Mouse (Mus musculus): Measurements from ENCODE around the gene Ces2g. TPM values are rescaled to one million over a fixed set of nuclear protein-coding genes. Genes with fewer than 3 reads are reported as not detected.

The Ces2g gene
- polyA plus RNA-seq, 1 experiment from 2014 or later, result not detected

DNA sequence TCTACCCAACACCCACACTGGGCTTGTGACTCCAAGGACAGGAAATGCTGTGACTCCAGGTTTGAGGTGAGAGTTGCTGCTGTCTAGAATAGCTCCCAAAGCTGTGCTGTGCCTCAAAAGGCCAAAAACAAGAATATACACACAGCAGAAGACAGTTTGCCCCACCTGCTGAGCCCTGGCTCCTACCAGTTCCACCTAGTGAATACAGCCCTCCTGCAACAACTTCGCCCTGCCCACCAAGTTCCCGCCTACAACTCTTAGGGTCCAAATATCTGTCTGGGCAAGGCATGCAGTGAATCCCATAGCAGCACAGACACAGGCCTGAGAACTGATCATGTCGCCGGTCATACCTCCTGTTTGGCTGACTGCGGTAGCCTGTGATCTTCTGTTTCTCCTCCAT lies 22.6 kb downstream of the Ces2g start:
- ATAC-seq (replicated peaks; ENCODE audit: low FRiP score), result no peak
- Histone ChIP-seq H3K4me2 (ENCODE audit: low read depth, low read length, severe bottlenecking) (no peak overlapping the region), H3K4me1 (replicated peaks; ENCODE audit: control insufficient read depth, insufficient read depth, low read length) (no peaks in the 10 kb centered on the region), H3K9ac (ENCODE audit: low read length) (no peak overlapping the region), H3K9me3 (ENCODE audit: control insufficient read depth, low read length) (no peaks in the 10 kb centered on the region; the same call in 1 of the 2 replicates), H3K27ac (ENCODE audit: low read depth, low read length) (no peak overlapping the region), H3K27me3 (ENCODE audit: control insufficient read depth, insufficient read depth, low read length) (no peaks in the 10 kb centered on the region), H3K36me3 (ENCODE audit: control insufficient read depth, insufficient read depth, low read length) (no peaks in the 10 kb centered on the region), H3K4me3 (ENCODE audit: low read depth, low read length) (no peak overlapping the region)
- no peak for DNase-seq (ENCODE audit: low spot score)
- WGBS, result 93% methylated on average over 5 of the region's 5 CpGs

DNA sequence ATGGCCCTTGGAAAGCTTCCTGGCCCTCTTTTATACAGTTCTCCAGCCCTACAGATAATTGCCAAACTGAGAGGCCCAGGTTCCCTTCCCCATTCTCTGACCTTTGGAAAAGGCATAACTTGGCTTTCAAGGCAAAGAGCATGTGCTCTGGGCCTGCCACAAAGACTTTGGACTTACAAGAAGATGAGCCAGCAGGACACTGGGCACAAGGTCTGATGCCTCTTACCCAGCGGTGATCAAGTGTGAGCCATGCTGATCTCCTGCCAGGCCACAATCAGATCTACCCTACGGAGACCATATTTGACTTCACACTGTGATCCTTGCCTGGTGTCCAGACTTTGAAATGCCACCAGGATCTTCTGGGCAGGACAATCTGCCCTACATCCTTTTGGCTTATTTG lies 23.4 kb downstream of the Ces2g start:
- no peak for DNase-seq (ENCODE audit: low spot score)

DNA sequence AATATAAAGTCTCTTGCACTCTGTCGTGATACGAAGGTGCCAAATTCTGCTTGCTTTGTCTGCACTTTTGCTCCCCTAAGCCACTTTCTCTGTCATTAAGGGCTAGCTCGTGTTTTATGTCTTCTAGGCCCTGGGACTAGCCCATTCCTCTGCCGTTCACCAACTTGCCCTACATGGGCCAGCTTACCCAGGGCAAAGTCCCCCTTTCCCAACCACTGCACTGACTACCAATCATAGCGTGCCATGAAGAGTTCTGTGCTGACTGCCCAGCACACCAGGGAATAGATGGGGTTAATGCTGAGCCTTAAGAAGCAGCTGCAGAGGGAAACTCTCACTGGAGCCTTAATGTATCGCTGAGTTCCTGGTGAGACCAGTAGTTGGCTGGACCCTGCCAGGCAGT lies 36.7 kb downstream of the Ces2g start:
- WGBS, result 77% methylated on average over 6 of the region's 6 CpGs
- ATAC-seq (replicated peaks; ENCODE audit: low FRiP score) (no peak), DNase-seq (ENCODE audit: low spot score) (no peak)
- Histone ChIP-seq H3K9me3 (ENCODE audit: control insufficient read depth, low read length) (no peaks in the 10 kb centered on the region), H3K9ac (ENCODE audit: low read length) (no peak overlapping the region), H3K4me2 (ENCODE audit: low read depth, low read length, severe bottlenecking) (no peak overlapping the region), H3K4me1 (replicated peaks; ENCODE audit: control insufficient read depth, insufficient read depth, low read length) (no peaks in the 10 kb centered on the region), H3K36me3 (ENCODE audit: control insufficient read depth, insufficient read depth, low read length) (no peaks in the 10 kb centered on the region), H3K27me3 (ENCODE audit: control insufficient read depth, insufficient read depth, low read length) (no peaks in the 10 kb centered on the region), H3K4me3 (ENCODE audit: low read depth, low read length) (no peak overlapping the region), H3K27ac (ENCODE audit: low read depth, low read length) (no peak overlapping the region)

More for the DNA sequence above, 23.4 kb downstream of the Ces2g start:
- Histone ChIP-seq H3K4me1 (replicated peaks; ENCODE audit: control insufficient read depth, insufficient read depth, low read length) (no peaks in the 10 kb centered on the region), H3K4me3 (ENCODE audit: low read depth, low read length) (no peak overlapping the region), H3K27ac (ENCODE audit: low read depth, low read length) (no peak overlapping the region), H3K36me3 (ENCODE audit: control insufficient read depth, insufficient read depth, low read length) (no peaks in the 10 kb centered on the region), H3K27me3 (ENCODE audit: control insufficient read depth, insufficient read depth, low read length) (no peaks in the 10 kb centered on the region), H3K9me3 (ENCODE audit: control insufficient read depth, low read length) (no peaks in the 10 kb centered on the region), H3K9ac (ENCODE audit: low read length) (no peak overlapping the region), H3K4me2 (ENCODE audit: low read depth, low read length, severe bottlenecking) (no peak overlapping the region)
- WGBS, result 96% methylated on average over 2 of the region's 2 CpGs
- no peak for ATAC-seq (replicated peaks; ENCODE audit: low FRiP score)

DNA sequence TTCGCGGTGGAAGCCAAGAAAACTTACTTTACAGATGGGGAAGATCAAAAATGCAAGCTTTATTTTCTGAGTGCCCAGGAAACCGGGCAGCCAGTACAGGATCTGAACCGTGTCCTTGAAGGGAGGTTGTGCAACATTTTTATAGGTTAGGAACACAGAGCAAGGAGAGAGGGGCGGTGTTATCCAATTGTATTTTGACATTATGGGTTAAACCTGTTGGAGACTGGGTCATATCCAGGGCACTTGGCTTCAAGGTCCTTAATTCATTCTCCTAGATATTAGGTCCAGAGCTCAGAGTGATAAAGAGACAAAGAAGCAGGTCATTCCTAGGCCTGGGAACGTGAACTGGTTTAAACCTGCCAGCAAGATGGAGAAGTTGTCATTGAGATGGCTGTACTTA lies 37.7 kb downstream of the Ces2g start:
- Histone ChIP-seq H3K36me3 (ENCODE audit: control insufficient read depth, insufficient read depth, low read length) (no peaks in the 10 kb centered on the region), H3K27me3 (ENCODE audit: control insufficient read depth, insufficient read depth, low read length) (no peaks in the 10 kb centered on the region), H3K27ac (ENCODE audit: low read depth, low read length) (no peak overlapping the region), H3K4me2 (ENCODE audit: low read depth, low read length, severe bottlenecking) (no peak overlapping the region), H3K4me3 (ENCODE audit: low read depth, low read length) (no peak overlapping the region), H3K4me1 (replicated peaks; ENCODE audit: control insufficient read depth, insufficient read depth, low read length) (no peaks in the 10 kb centered on the region), H3K9me3 (ENCODE audit: control insufficient read depth, low read length) (no peaks in the 10 kb centered on the region), H3K9ac (ENCODE audit: low read length) (no peak overlapping the region)
- no peak for ATAC-seq (replicated peaks; ENCODE audit: low FRiP score)
- no peak for DNase-seq (ENCODE audit: low spot score)
- WGBS, result 84% methylated on average over 6 of the region's 6 CpGs

DNA sequence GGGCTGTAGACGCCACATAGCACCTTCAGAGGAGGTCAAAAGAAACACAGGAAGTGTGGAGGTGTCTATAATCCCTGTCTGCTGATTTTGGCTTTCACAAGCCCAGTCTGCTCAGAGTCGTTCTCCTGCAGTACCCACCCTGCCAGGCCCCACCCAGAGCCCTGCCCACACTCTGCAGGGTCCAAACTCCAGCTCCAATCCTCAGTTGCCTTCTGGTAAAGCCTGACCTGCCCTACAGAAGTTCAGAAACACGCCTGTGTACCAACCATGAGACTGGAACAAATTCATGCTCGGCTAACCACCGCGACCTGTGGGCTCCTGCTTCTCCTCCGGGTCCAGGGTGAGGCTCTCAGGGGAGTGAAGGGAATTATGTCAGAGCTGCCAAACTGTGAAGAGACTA lies 39.1 kb downstream of the Ces2g start, which contains the start of gene Ces2h:
TSS of gene Ces2h (plus strand) at position 268 of the 400 bp plus-strand sequence.
- WGBS, result 86% methylated on average over 7 of the region's 7 CpGs
- H3K4me3 ChIP-seq (ENCODE audit: low read depth, low read length), result no peak within 1 kb of the TSS
- H3K27me3 ChIP-seq (ENCODE audit: control insufficient read depth, insufficient read depth, low read length), result no peaks in the 10 kb centered on the region
- H3K4me1 ChIP-seq (replicated peaks; ENCODE audit: control insufficient read depth, insufficient read depth, low read length), result no peaks in the 10 kb centered on the region
- no peak for DNase-seq (ENCODE audit: low spot score)
- no peaks in the 10 kb centered on the region for H3K9me3 ChIP-seq (ENCODE audit: control insufficient read depth, low read length)
- H3K9ac ChIP-seq (ENCODE audit: low read length), result no peak within 1 kb of the TSS
- H3K27ac ChIP-seq (ENCODE audit: low read depth, low read length), result no peak within 1 kb of the TSS
- no peaks in the 10 kb centered on the region for H3K36me3 ChIP-seq (ENCODE audit: control insufficient read depth, insufficient read depth, low read length)
- no peak for ATAC-seq (replicated peaks; ENCODE audit: low FRiP score)
- no peak within 1 kb of the TSS for H3K4me2 ChIP-seq (ENCODE audit: low read depth, low read length, severe bottlenecking)

DNA sequence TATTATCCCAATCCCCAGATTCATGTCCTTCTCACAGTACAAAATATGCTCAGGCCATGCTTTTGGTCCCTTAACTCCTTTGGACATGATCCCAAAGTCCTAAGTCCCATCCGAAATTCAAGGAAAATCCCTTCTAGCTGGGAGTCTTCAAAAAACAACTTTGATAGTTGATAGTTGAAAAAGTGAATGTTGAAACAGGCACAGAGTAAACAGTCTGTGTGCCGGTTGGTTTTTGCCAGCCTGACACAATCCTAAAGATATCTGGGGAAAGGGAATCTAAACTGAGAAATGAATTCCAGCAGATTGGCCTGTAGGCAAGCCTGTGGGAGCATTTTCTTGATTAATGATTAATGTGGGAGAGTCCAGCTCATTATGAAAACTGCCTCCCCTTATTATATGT lies 48.5 kb downstream of the Ces2g start:
- Histone ChIP-seq H3K4me3 (ENCODE audit: low read depth, low read length) (no peak overlapping the region), H3K4me1 (replicated peaks; ENCODE audit: control insufficient read depth, insufficient read depth, low read length) (no peaks in the 10 kb centered on the region), H3K9ac (ENCODE audit: low read length) (no peak overlapping the region), H3K4me2 (ENCODE audit: low read depth, low read length, severe bottlenecking) (no peak overlapping the region), H3K36me3 (ENCODE audit: control insufficient read depth, insufficient read depth, low read length) (no peaks in the 10 kb centered on the region), H3K27me3 (ENCODE audit: control insufficient read depth, insufficient read depth, low read length) (no peaks in the 10 kb centered on the region), H3K9me3 (ENCODE audit: control insufficient read depth, low read length) (no peaks in the 10 kb centered on the region; the same call in 1 of the 2 replicates), H3K27ac (ENCODE audit: low read depth, low read length) (no peak overlapping the region)
- 92% methylated on average over 2 of the region's 2 CpGs for WGBS
- ATAC-seq (replicated peaks; ENCODE audit: low FRiP score) (no peak), DNase-seq (ENCODE audit: low spot score) (no peak)

DNA sequence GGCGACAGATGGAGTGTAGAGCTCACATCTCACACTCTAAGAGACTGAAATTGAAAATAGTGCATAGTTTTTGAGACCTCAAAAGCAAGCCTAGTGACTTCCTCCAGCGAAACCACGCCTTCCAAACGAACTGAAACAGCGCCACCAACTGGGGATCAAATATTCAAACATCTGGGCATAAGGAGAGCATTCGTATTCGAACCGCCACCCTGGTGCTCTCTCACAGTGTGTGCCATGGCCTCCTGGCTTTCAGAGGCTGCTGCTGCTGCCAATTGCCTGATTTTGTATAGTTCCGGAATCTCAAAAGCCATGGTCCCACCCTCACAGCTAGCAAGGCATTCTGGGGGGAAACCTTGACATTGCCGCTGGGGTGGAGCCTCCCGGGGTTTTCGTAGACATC lies 49.6 kb downstream of the Ces2g start:
- Histone ChIP-seq H3K9me3 (ENCODE audit: control insufficient read depth, low read length) (no peaks in the 10 kb centered on the region; the same call in 1 of the 2 replicates), H3K36me3 (ENCODE audit: control insufficient read depth, insufficient read depth, low read length) (no peaks in the 10 kb centered on the region), H3K27me3 (ENCODE audit: control insufficient read depth, insufficient read depth, low read length) (no peaks in the 10 kb centered on the region), H3K4me1 (replicated peaks; ENCODE audit: control insufficient read depth, insufficient read depth, low read length) (no peaks in the 10 kb centered on the region), H3K4me2 (ENCODE audit: low read depth, low read length, severe bottlenecking) (no peak overlapping the region), H3K4me3 (ENCODE audit: low read depth, low read length) (no peak overlapping the region), H3K9ac (ENCODE audit: low read length) (no peak overlapping the region), H3K27ac (ENCODE audit: low read depth, low read length) (no peak overlapping the region)
- DNase-seq (ENCODE audit: low spot score) (peak; percentile 38), ATAC-seq (replicated peaks; ENCODE audit: low FRiP score) (no peak)
- 80% methylated on average over 12 of the region's 12 CpGs for WGBS

DNA sequence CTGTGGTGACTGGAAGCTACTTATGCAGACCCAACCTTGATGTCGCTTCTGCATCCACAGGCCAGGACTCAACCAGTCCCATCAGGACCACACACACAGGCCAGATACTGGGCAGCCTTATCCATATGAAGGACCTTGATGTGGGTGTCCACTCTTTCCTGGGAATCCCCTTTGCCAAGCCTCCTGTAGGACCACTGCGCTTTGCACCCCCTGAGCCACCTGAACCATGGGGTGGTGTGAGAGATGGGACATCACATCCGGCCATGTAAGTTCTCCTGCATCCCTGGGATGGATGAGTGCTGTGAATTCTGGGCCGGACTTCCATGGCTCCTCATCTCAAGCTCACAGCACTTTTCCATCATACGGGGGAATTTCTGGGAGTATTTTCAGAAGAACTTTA lies 52.9 kb downstream of the Ces2g start:
- Histone ChIP-seq H3K9ac (ENCODE audit: low read length) (no peak overlapping the region), H3K9me3 (ENCODE audit: control insufficient read depth, low read length) (no peaks in the 10 kb centered on the region), H3K4me1 (replicated peaks; ENCODE audit: control insufficient read depth, insufficient read depth, low read length) (no peaks in the 10 kb centered on the region), H3K4me3 (ENCODE audit: low read depth, low read length) (no peak overlapping the region), H3K4me2 (ENCODE audit: low read depth, low read length, severe bottlenecking) (no peak overlapping the region), H3K27ac (ENCODE audit: low read depth, low read length) (no peak overlapping the region), H3K36me3 (ENCODE audit: control insufficient read depth, insufficient read depth, low read length) (no peaks in the 10 kb centered on the region), H3K27me3 (ENCODE audit: control insufficient read depth, insufficient read depth, low read length) (no peaks in the 10 kb centered on the region)
- ATAC-seq (replicated peaks; ENCODE audit: low FRiP score), result no peak
- WGBS, result 89% methylated on average over 5 of the region's 5 CpGs
- DNase-seq (ENCODE audit: low spot score), result peak; percentile 41
